Mouse (Mus musculus) heart, adult 2 months (tissue): ENCODE measurements around the gene Cerkl. TPM values are rescaled to one million over a fixed set of nuclear protein-coding genes. Genes with fewer than 3 reads are reported as not detected.

Experiments used
- DNase-seq, 2 experiments: peaks; one replicate each; pipeline ENCODE4 v3.0.0; 2021
- H3K27ac ChIP-seq: fragments of 200-600 bp; 2 replicates; pipeline ENCODE4 v1.8.1; 2022
- H3K27me3 ChIP-seq: fragments of 200-500 bp; 2 replicates; pipeline ENCODE4 v1.6.1; 2012; ENCODE audit warnings: mild to moderate bottlenecking, low read length, inconsistent platforms, mixed read lengths; ENCODE audit not compliant: control insufficient read depth, insufficient read depth
- H3K36me3 ChIP-seq: fragments of 200-500 bp; 2 replicates; pipeline ENCODE4 v1.6.1; 2012; ENCODE audit warnings: low read length, inconsistent platforms; ENCODE audit not compliant: control insufficient read depth, insufficient read depth
- H3K4me1 ChIP-seq: fragments of 200-500 bp; 2 replicates; pipeline ENCODE4 v1.6.1; 2011; ENCODE audit warnings: low read length; ENCODE audit not compliant: control insufficient read depth, insufficient read depth
- H3K4me3 ChIP-seq: fragments of 200-600 bp; 2 replicates; pipeline ENCODE4 v1.8.1; 2022
- H3K79me2 ChIP-seq: fragments of 200-500 bp; replicated peaks from 2 replicates; pipeline ENCODE4 v1.6.1; 2012; ENCODE audit warnings: mild to moderate bottlenecking, inconsistent platforms, low read length, moderate library complexity, mixed read lengths; ENCODE audit not compliant: control insufficient read depth, insufficient read depth
- H3K9ac ChIP-seq: fragments of 200-500 bp; 2 replicates; pipeline ENCODE4 v1.6.1; 2012; ENCODE audit warnings: low read depth, mild to moderate bottlenecking, control low read depth, inconsistent platforms, low read length, mixed read lengths
- CTCF ChIP-seq: fragments of 200-600 bp; IDR thresholded peaks from 2 replicates; pipeline ENCODE4 v1.8.1; 2022; ENCODE audit warnings: antibody characterized with exemption, mild to moderate bottlenecking, moderate library complexity
- EP300 ChIP-seq: fragments of 200-500 bp; IDR thresholded peaks from 2 replicates; pipeline ENCODE4 v1.6.1; 2011; ENCODE audit warnings: low read depth, low read length, control low read depth; ENCODE audit not compliant: insufficient read depth
- POLR2A ChIP-seq: fragments of 200-500 bp; IDR thresholded peaks from 2 replicates; pipeline ENCODE4 v1.6.1; 2011; ENCODE audit warnings: mild to moderate bottlenecking, low read depth, low read length, control low read depth; ENCODE audit not compliant: insufficient read depth
- WGBS: fragments of 180-500 bp; shearing (Covaris S2); methylation state at CpG from one replicate; pipeline ENCODE4 v1.1.7; 2018; 5-methylcytosine and 5-hydroxymethylcytosine counted together
- intact Hi-C: fragments of 180-260 bp; cut with DNase I; formaldehyde crosslinking; loops from one replicate; pipeline ENCODE4 v1.15.1; 2025
- polyA plus RNA-seq: library from polyadenylated mRNA; depleted of rRNA; stranded (reverse); fragments of >200 nt; gene quantifications from 2 replicates; pipeline ENCODE4 v1.2.3, GENCODE M21; 2012
- total RNA-seq, 2 experiments: library from RNA; stranded (reverse); gene quantifications; 2 replicates each; pipeline ENCODE4 v1.2.3; 2021

Gene Cerkl
- total and polyA plus RNA-seq, 3 experiments = 0.47 to 0.82 (median 0.73) TPM

DNA sequence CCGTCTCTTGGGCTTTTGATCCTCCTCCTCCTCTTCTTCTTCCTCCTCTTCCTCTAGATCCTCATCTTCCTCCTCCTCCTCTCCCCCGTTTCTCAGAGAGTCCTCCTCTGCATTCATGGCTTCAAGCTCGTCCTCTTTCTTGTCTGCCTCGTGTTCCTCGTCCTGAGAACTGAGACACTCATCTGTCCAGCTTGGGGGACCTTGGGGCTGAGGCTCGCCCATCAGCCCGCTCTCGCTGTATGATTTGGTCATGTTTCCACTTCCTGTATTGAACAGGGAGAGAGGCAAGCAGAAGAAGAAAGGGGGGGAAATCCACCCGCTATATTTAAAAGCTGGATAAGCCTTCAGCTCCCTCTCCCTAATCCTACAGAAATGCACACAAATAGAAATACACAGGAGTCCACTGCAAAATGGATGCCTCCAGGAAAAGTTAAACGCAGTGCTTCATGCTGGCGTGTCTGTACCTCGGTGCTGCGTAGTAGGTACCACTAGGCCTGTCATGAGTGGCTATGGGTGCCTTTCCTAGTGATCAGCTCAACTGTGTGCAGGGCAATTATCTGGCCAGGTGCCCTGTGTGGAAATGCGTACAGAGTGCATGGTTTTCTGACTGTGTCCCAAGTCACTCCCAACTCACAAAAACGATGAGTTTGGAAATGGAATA is 1.7 kb downstream of the Cerkl start:
- Histone ChIP-seq H3K4me1 (no peaks in the 10 kb centered on the region), H3K27me3 (peaks cover 11% of the 10 kb centered on the region), H3K79me2 (no peaks in the 10 kb centered on the region), H3K36me3 (no peaks in the 10 kb centered on the region), H3K27ac (no peak overlapping the region), H3K9ac (no peak overlapping the region), H3K4me3 (no peak overlapping the region)
- 18% methylated on average over 15 of the region's 15 CpGs for WGBS
- DNase-seq = no peak
- intact Hi-C loops = no loop called here
- no peak for TF ChIP-seq POLR2A
- TF ChIP-seq EP300 = no peak

DNA sequence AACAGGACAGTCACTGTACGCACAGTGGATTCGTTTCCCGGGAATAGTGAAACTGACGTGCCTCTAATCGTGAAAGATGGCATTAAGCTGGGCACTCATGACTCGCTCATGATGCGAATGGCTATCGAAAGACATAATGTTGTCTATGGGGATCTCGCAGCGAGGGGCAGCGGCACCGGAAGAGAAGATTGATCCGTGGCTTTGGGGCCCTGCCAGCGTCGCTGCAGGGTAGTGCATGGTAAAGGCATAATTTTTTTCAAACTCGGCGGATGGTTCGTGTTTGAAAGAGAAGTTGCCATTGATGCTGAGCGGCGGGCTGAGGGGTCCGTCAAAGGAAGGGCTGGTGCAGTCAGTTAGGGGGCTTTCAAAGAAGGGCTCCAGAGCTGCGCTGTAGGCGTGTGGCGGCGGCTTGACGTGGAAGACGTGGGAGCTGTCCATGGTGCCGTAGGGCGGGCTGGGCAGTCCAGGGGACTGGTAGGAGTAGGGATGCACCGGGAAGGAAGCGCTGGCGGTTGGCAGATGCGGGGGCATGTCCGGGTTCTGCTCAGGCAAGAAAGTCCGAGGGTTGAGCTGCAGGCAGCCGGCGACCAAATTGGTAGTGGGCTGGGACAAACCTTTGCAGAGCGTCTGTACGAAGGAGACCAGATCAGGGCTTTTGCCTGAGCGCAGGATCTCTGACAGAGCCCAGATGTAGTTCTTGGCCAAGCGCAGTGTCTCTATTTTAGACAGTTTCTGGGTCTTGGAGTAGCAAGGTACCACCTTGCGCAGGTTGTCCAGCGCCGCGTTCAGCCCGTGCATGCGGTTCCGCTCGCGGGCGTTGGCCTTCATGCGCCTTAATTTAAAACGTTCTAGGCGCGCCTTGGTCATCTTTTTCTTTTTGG is 2.4 kb downstream of the Cerkl start:
- H3K79me2 ChIP-seq = no peaks in the 10 kb centered on the region
- no peak overlapping the region for H3K9ac ChIP-seq
- peak overlapping the region; percentile 34 for H3K4me3 ChIP-seq
- intact Hi-C loops = no loop called here
- DNase-seq = peak; percentile 45 to 69
- H3K36me3 ChIP-seq = no peaks in the 10 kb centered on the region
- no peak overlapping the region for H3K27ac ChIP-seq
- no peaks in the 10 kb centered on the region for H3K4me1 ChIP-seq
- WGBS = 3% methylated on average over 55 of the region's 55 CpGs
- TF ChIP-seq EP300 = no peak
- no peak for TF ChIP-seq POLR2A
- no peak for TF ChIP-seq CTCF
- H3K27me3 ChIP-seq = peaks cover 10% of the 10 kb centered on the region

DNA sequence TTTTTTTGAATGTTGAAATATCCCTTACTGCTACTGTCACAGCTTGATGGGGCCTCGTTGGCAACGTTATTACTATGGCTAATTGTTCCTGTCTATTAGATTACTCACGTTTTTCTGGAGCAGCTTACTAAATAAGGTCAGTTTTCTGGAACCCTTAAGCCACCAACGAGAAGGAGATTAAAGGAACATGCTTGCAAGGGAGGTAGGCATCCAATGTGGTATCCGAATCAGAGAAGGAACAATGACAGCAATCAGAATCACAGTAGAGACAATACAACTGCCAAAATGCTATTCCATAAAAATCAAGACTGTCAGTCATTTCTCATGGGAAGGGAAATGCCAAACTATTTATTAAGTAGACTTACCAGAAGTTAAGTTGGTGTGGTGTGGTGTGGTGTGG is 5.1 kb downstream of the Cerkl start:
- no peak for TF ChIP-seq EP300
- TF ChIP-seq CTCF = no peak
- no peak for TF ChIP-seq POLR2A
- 46% methylated on average over 5 of the region's 5 CpGs for WGBS
- intact Hi-C loops = no loop called here

DNA sequence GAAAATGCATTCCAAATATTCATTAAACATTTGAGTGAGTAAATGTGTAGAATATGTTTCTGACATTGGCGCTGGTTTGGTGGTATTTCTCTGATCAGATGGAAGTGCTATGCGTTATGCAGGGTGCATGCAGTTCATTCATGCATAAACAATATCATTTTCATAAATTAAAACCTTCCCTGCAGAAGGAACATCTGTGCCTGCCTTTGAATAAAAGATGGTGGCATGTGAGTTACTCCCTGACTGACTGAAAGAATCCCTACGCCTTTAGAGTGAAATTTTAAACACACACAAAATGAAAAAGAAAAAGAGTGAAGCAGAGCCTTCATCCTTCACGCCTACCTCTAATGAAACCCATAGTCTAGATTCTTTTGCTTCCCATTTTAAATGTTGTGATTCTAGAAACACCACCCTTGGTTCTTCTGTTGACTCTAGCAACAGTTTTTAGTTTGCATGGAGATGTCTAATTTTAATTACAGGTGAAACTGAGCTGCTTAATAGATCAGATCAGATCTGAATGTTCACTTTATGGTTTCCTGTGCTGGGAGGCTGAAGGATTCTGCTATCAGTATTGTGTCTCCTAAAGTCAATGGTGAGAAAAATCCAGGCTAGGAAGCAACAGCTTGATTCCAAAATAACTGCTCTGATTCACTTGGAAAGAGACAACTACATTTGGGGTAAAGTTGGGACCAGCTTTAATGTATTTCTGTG is 5.7 kb downstream of the Cerkl start:
- H3K27me3 ChIP-seq = 0 out of 2 replicates have a peak, but pooled peaks cover 1% of the 10 kb centered on the region
- WGBS = 64% methylated on average over 4 of the region's 4 CpGs
- no peaks in the 10 kb centered on the region for H3K36me3 ChIP-seq
- no peak overlapping the region for H3K4me3 ChIP-seq
- TF ChIP-seq EP300 (no peak), CTCF (no peak), POLR2A (no peak)
- H3K27ac ChIP-seq = no peak overlapping the region
- intact Hi-C loops = no loop called here
- no peak for DNase-seq
- H3K79me2 ChIP-seq = no peaks in the 10 kb centered on the region
- no peaks in the 10 kb centered on the region for H3K4me1 ChIP-seq
- H3K9ac ChIP-seq = no peak overlapping the region

More for the DNA sequence above, 5.1 kb downstream of the Cerkl start:
- Histone ChIP-seq H3K27me3 (peaks cover 2% of the 10 kb centered on the region; the same call in 1 of the 2 replicates), H3K36me3 (no peaks in the 10 kb centered on the region), H3K9ac (no peak overlapping the region), H3K79me2 (no peaks in the 10 kb centered on the region), H3K4me1 (no peaks in the 10 kb centered on the region), H3K4me3 (no peak overlapping the region), H3K27ac (no peak overlapping the region)
- no peak for DNase-seq

DNA sequence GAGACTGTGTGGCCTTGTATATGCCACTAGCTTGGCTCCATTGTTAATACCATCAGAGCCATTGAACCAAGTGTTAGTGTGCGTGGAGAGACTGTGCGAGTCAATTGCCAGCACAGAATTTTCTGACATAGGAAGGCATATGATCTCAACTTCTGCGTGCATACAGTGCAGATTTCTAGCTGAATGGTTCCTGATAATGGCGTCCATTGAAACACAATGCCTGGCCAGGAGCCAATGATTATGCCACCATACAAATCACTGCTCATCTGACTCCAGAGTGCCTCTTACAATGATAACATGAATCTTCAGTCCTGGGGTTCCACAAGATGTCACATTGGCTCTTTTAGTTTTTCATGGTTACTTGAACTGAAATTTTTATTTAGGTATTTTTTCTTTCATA is 7.2 kb downstream of the Cerkl start:
- no peak overlapping the region for H3K4me3 ChIP-seq
- intact Hi-C loops = no loop called here
- WGBS = 58% methylated on average over 4 of the region's 4 CpGs
- H3K36me3 ChIP-seq = no peaks in the 10 kb centered on the region
- H3K9ac ChIP-seq = no peak overlapping the region
- TF ChIP-seq CTCF (no peak), EP300 (no peak), POLR2A (no peak)
- DNase-seq = no peak
- H3K27ac ChIP-seq = no peak overlapping the region
- no peaks in the 10 kb centered on the region for H3K79me2 ChIP-seq
- H3K27me3 ChIP-seq = no peaks in the 10 kb centered on the region
- no peaks in the 10 kb centered on the region for H3K4me1 ChIP-seq
